Mouse (Mus musculus) hindbrain, embryonic 14.5 days (tissue): ENCODE results near the gene Kdm5d. TPM values are rescaled to one million over a fixed set of nuclear protein-coding genes. Genes with fewer than 3 reads are reported as not detected.
A peak's percentile ranks its signal among the peaks of the same experiment; 100 is the strongest.

Experiments
- ATAC-seq: fragments of 200-750 bp; cut with Nextera tagmentation; 2 replicates; pipeline ENCODE4 v1.8.0; 2017; ENCODE audit warnings: moderate number of reproducible peaks, mild to moderate bottlenecking, moderate TSS enrichment, moderate library complexity; ENCODE audit not compliant: low FRiP score
- DNase-seq: peaks from one replicate; pipeline ENCODE4 v3.0.0-alpha.2; 2015; ENCODE audit warnings: low spot score
- H3K27ac ChIP-seq: fragments of 300-500 bp; sonication (generic); 2 replicates; pipeline ENCODE4 v1.5.1; 2014; ENCODE audit warnings: mild to moderate bottlenecking, moderate library complexity
- H3K27me3 ChIP-seq: fragments of 300-500 bp; sonication (generic); 2 replicates; pipeline ENCODE4 v1.6.1; 2014; ENCODE audit warnings: mild to moderate bottlenecking, low read length, mixed read lengths; ENCODE audit not compliant: control insufficient read depth, insufficient read depth
- H3K36me3 ChIP-seq: fragments of 300-500 bp; sonication (generic); replicated peaks from 2 replicates; pipeline ENCODE4 v1.6.1; 2014; ENCODE audit not compliant: control insufficient read depth, insufficient read depth
- H3K4me1 ChIP-seq: fragments of 300-500 bp; sonication (generic); replicated peaks from 2 replicates; pipeline ENCODE4 v1.6.1; 2014; ENCODE audit warnings: antibody characterized with exemption, low read length, mixed read lengths; ENCODE audit not compliant: control insufficient read depth, insufficient read depth
- H3K4me2 ChIP-seq: fragments of 300-500 bp; sonication (generic); replicated peaks from 2 replicates; pipeline ENCODE4 v1.6.1; 2014; ENCODE audit warnings: mild to moderate bottlenecking, moderate library complexity
- H3K4me3 ChIP-seq: fragments of 300-500 bp; sonication (generic); replicated peaks from 2 replicates; pipeline ENCODE4 v1.5.1; 2014; ENCODE audit warnings: mild to moderate bottlenecking, low read length
- H3K9ac ChIP-seq: fragments of 300-500 bp; sonication (generic); 2 replicates; pipeline ENCODE4 v1.6.1; 2014
- H3K9me3 ChIP-seq: fragments of 300-500 bp; sonication (generic); 2 replicates; pipeline ENCODE4 v1.6.1; 2016; ENCODE audit warnings: low read length; ENCODE audit not compliant: control insufficient read depth
- WGBS: fragments of 180-500 bp; shearing (Covaris S2); extraction: QIAGEN DNeasy Blood & Tissue Kit; methylation state at CpG from one replicate; pipeline ENCODE4 v1.1.7; 2014; 5-methylcytosine and 5-hydroxymethylcytosine counted together
- microRNA-seq: library from miRNA; unstranded; fragments of <30 nt; microRNA quantifications from one replicate; pipeline ENCODE4, GENCODE M21; 2016
- polyA plus RNA-seq: library from polyadenylated mRNA; unstranded; fragments of >200 nt; fragmentation: Nextera tagmentation; extraction: Ambion mirVana; gene quantifications from 2 replicates; pipeline ENCODE4 v1.2.1, GENCODE M21; 2014

The Kdm5d gene
- 22.0 and 22.2 TPM in 2 replicates for polyA plus RNA-seq

- 4% methylated on average over 34 of the region's 34 CpGs for WGBS
- DNase-seq: peak; percentile 71
- no peaks in the 10 kb centered on the region for H3K36me3 ChIP-seq
- H3K4me1 ChIP-seq: no peaks in the 10 kb centered on the region
- peak within 1 kb of the TSS; percentile 57 for H3K9ac ChIP-seq
- H3K4me2 ChIP-seq: peak within 1 kb of the TSS; percentile 43
- no peak for ATAC-seq
- no peaks in the 10 kb centered on the region for H3K27me3 ChIP-seq
- H3K27ac ChIP-seq: no peak within 1 kb of the TSS
- H3K9me3 ChIP-seq: no peaks in the 10 kb centered on the region
- peak within 1 kb of the TSS; percentile 39 for H3K4me3 ChIP-seq
Measured at GRCm38 (mm10) chrY:897393-898227, at the start of gene Kdm5d. Gene Kdm5d, plus strand, starts transcription at chrY:897788.

- no peaks in the 10 kb centered on the region for H3K9me3 ChIP-seq
- no peaks in the 10 kb centered on the region for H3K27me3 ChIP-seq
- H3K36me3 ChIP-seq: no peaks in the 10 kb centered on the region
- H3K27ac ChIP-seq: peak overlapping the region; percentile 32; the same call in 1 of the 2 replicates
- no peak overlapping the region for H3K9ac ChIP-seq
- H3K4me3 ChIP-seq: no peak overlapping the region
- no peaks in the 10 kb centered on the region for H3K4me1 ChIP-seq
- H3K4me2 ChIP-seq: no peak overlapping the region
- ATAC-seq: 0 out of 2 replicates have a peak, but pooled peaks have one; percentile 24
- DNase-seq: no peak
Measured at GRCm38 (mm10) chrY:872404-872803, 25.2 kb upstream of the Kdm5d start.

GRCm38 (mm10) chrY:872855-873549 is 24.6 kb upstream of the Kdm5d start:
- ATAC-seq: peak; percentile 70; the same call in 1 of the 2 replicates
- no peak overlapping the region for H3K4me3 ChIP-seq
- no peaks in the 10 kb centered on the region for H3K4me1 ChIP-seq

More at GRCm38 (mm10) chrY:872855-873549, 24.6 kb upstream of the Kdm5d start:
- Histone ChIP-seq H3K4me2 (peak overlapping the region; percentile 24; the same call in 1 of the 2 replicates), H3K36me3 (no peaks in the 10 kb centered on the region), H3K9me3 (no peaks in the 10 kb centered on the region), H3K9ac (no peak overlapping the region), H3K27me3 (no peaks in the 10 kb centered on the region), H3K27ac (peak overlapping the region; percentile 32; the same call in 1 of the 2 replicates)
- peak; percentile 56 for DNase-seq
- 23% methylated on average over 11 of the region's 18 CpGs for WGBS

Small RNA genes within 50 kb of the gene (microRNA-seq; reads per million reads assigned to microRNA genes)
- not detected for gene Gm47281

Other genes starting within 250 kb of the Kdm5d start
- not detected in 2 replicates for gene Zfy1, start 100.4 kb upstream of the Kdm5d start, polyA plus RNA-seq
- gene Uba1y, start 79.1 kb upstream of the Kdm5d start, polyA plus RNA-seq: 0.17 and 0.30 TPM in 2 replicates
- gene Eif2s3y, start 112.8 kb downstream of the Kdm5d start, polyA plus RNA-seq: 56.2 and 77.2 TPM in 2 replicates